Mouse (Mus musculus): ENCODE data around the gene Atrx. TPM values are rescaled to one million over a fixed set of nuclear protein-coding genes. Genes with fewer than 3 reads are reported as not detected.

Atrx gene
- total RNA-seq, 2 experiments from 2014 or later, result 181 to 187 TPM

GRCm38 (mm10) chrX:105921421-105921820, 7.8 kb downstream of the Atrx start:
- peak; percentile 67 for TF ChIP-seq CTCF (conservative IDR thresholded peaks at IDR 0.05)
- Histone ChIP-seq H3K4me3 (no peak overlapping the region), H3K27ac (no peak overlapping the region)
- DNase-seq (ENCODE audit: low spot score in 2 of 2), result peak in 1 of 2 experiments; percentile 11

GRCm38 (mm10) chrX:105911728-105912127, 17.5 kb downstream of the Atrx start:
- no peak overlapping the region for H3K27ac ChIP-seq
- H3K4me3 ChIP-seq, result no peak overlapping the region
- no peak for DNase-seq (ENCODE audit: low spot score in 2 of 2)
- TF ChIP-seq CTCF (conservative IDR thresholded peaks at IDR 0.05), result no peak

- H3K4me3 ChIP-seq, result no peak overlapping the region
- no peak for TF ChIP-seq CTCF (conservative IDR thresholded peaks at IDR 0.05)
- DNase-seq (ENCODE audit: low spot score in 2 of 2), result no peak
- no peak overlapping the region for H3K27ac ChIP-seq
These were observed 27.6 kb downstream of the Atrx start for GRCm38 (mm10) chrX:105901611-105902010.

GRCm38 (mm10) chrX:105886921-105887320, 42.3 kb downstream of the Atrx start:
- no peak for TF ChIP-seq CTCF (conservative IDR thresholded peaks at IDR 0.05)
- Histone ChIP-seq H3K27ac (no peak overlapping the region), H3K4me3 (no peak overlapping the region)
- DNase-seq (ENCODE audit: low spot score in 2 of 2), result no peak

GRCm38 (mm10) chrX:105864367-105864766, 64.8 kb downstream of the Atrx start:
- Histone ChIP-seq H3K27ac (no peak overlapping the region), H3K4me3 (no peak overlapping the region)
- TF ChIP-seq CTCF (conservative IDR thresholded peaks at IDR 0.05), result peak; percentile 51
- DNase-seq (ENCODE audit: low spot score in 2 of 2), result no peak

GRCm38 (mm10) chrX:105824462-105824861, 104.7 kb downstream of the Atrx start:
- no peak overlapping the region for H3K27ac ChIP-seq

GRCm38 (mm10) chrX:105794806-105795403, 134.3 kb downstream of the Atrx start:
- H3K27ac ChIP-seq, result no peak overlapping the region
- TF ChIP-seq CTCF (conservative IDR thresholded peaks at IDR 0.05), result no peak
- DNase-seq (ENCODE audit: low spot score in 2 of 2), result no peak
- no peak overlapping the region for H3K4me3 ChIP-seq

More at GRCm38 (mm10) chrX:105824462-105824861, 104.7 kb downstream of the Atrx start:
- no peak for TF ChIP-seq CTCF (conservative IDR thresholded peaks at IDR 0.05)
- H3K4me3 ChIP-seq, result no peak overlapping the region
- no peak for DNase-seq (ENCODE audit: low spot score in 2 of 2)

- TF ChIP-seq CTCF (conservative IDR thresholded peaks at IDR 0.05), result no peak
- no peak overlapping the region for H3K27ac ChIP-seq
- no peak overlapping the region for H3K4me3 ChIP-seq
- DNase-seq (ENCODE audit: low spot score in 2 of 2), result no peak
These were observed 155.9 kb downstream of the Atrx start for GRCm38 (mm10) chrX:105773281-105773680.

GRCm38 (mm10) chrX:105767932-105768331, 161.3 kb downstream of the Atrx start:
- DNase-seq (ENCODE audit: low spot score in 2 of 2), result no peak
- no peak for TF ChIP-seq CTCF (conservative IDR thresholded peaks at IDR 0.05)
- Histone ChIP-seq H3K27ac (no peak overlapping the region), H3K4me3 (no peak overlapping the region)

- Histone ChIP-seq H3K4me3 (no peak overlapping the region), H3K27ac (no peak overlapping the region)
- TF ChIP-seq CTCF (conservative IDR thresholded peaks at IDR 0.05), result no peak
- DNase-seq (ENCODE audit: low spot score in 2 of 2), result no peak
These were observed 161.9 kb downstream of the Atrx start for GRCm38 (mm10) chrX:105767177-105767764.

GRCm38 (mm10) chrX:105766013-105766412, 163.2 kb downstream of the Atrx start:
- Histone ChIP-seq H3K27ac (no peak overlapping the region), H3K4me3 (no peak overlapping the region)
- TF ChIP-seq CTCF (conservative IDR thresholded peaks at IDR 0.05), result no peak
- no peak for DNase-seq (ENCODE audit: low spot score in 2 of 2)

- Histone ChIP-seq H3K27ac (no peak overlapping the region), H3K4me3 (peak overlapping the region; percentile 48)
- no peak for DNase-seq (ENCODE audit: low spot score in 2 of 2)
- no peak for TF ChIP-seq CTCF (conservative IDR thresholded peaks at IDR 0.05)
These were observed 164.0 kb downstream of the Atrx start for GRCm38 (mm10) chrX:105765005-105765706.

- TF ChIP-seq CTCF (conservative IDR thresholded peaks at IDR 0.05), result no peak
- DNase-seq (ENCODE audit: low spot score in 2 of 2), result no peak
- Histone ChIP-seq H3K27ac (no peak within 1 kb of the TSS), H3K4me3 (peak within 1 kb of the TSS; percentile 48)
These were observed 164.8 kb downstream of the Atrx start, which contains the start of gene Fgf16 for GRCm38 (mm10) chrX:105764162-105765004. Gene Fgf16, plus strand, starts transcription at chrX:105764279.
